Comparison of ENCODE assay signal across 15 mouse cellular contexts in the genomic region with DNA sequence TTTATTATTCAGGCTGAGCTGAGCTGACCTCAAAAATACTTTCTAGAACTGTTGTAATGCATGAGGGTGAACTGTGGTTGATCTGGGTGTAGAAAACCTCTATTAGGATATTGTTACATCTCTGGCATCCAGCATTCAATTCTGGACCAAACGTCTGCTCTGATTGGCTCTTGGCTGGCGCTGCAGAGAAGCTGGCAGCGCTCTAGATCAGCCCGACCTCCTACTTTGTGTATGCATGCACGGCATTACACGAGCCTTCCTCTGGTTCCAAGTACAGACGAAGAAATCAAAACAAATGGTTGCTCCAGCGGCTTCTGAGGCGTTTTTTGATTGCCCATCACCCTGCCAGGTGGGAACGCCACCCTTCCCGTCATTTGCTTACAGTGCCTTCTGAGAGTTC.
DNase-seq lines count a peak whose midpoint lies in the region; ATAC-seq and TF ChIP-seq lines count a peak whose summit lies in the region.
"Had no signal": no experiment of that assay in that cellular context is flagged by ENCODE, and none has a peak within 500 bp of the region (broad histone marks: within the 10 kb centered on the region; RNA-seq: fewer than 3 reads in every experiment).

No protein-coding gene starts in this region.

- no peaks in the 10 kb centered on the region for H3K36me3 ChIP-seq in embryonic facial prominence, embryonic 13.5 days
- no peaks in the 10 kb centered on the region for H3K36me3 ChIP-seq in embryonic facial prominence, embryonic 10.5 days (replicated peaks)
- H3K36me3 ChIP-seq: heart, embryonic 13.5 days; liver, embryonic 13.5 days; neural tube, embryonic 12.5 days had no signal

- H3K27me3 ChIP-seq in embryonic facial prominence, embryonic 13.5 days = no peaks in the 10 kb centered on the region
- H3K27me3 ChIP-seq in embryonic facial prominence, embryonic 10.5 days (replicated peaks; ENCODE audit: low read depth, poor library complexity, severe bottlenecking) = no peaks in the 10 kb centered on the region
- H3K27me3 ChIP-seq: heart, embryonic 13.5 days; liver, embryonic 13.5 days; neural tube, embryonic 12.5 days had no signal

- no peak overlapping the region for H3K9ac ChIP-seq in embryonic facial prominence, embryonic 13.5 days
- H3K9ac ChIP-seq: heart, embryonic 13.5 days; liver, embryonic 13.5 days; neural tube, embryonic 12.5 days had no signal

- H3K9me3 ChIP-seq in embryonic facial prominence, embryonic 13.5 days = no peaks in the 10 kb centered on the region
- H3K9me3 ChIP-seq in embryonic facial prominence, embryonic 10.5 days = no peaks in the 10 kb centered on the region
- H3K9me3 ChIP-seq: heart, embryonic 13.5 days; liver, embryonic 13.5 days; neural tube, embryonic 12.5 days had no signal

- no peak overlapping the region for H3K4me3 ChIP-seq in embryonic facial prominence, embryonic 13.5 days
- H3K4me3 ChIP-seq in embryonic facial prominence, embryonic 10.5 days = no peak overlapping the region
- H3K4me3 ChIP-seq in left cerebral cortex, adult 2 months = no peak overlapping the region
- H3K4me3 ChIP-seq: heart, embryonic 13.5 days; liver, embryonic 13.5 days; neural tube, embryonic 12.5 days had no signal

- WGBS in embryonic facial prominence, embryonic 13.5 days = 59% methylated on average over 11 of the region's 11 CpGs
- WGBS in embryonic facial prominence, embryonic 10.5 days = 85% methylated on average over 11 of the region's 11 CpGs

- H3K4me1 ChIP-seq in embryonic facial prominence, embryonic 13.5 days = no peaks in the 10 kb centered on the region; the same call in 1 of the 2 replicates
- H3K4me1 ChIP-seq in embryonic facial prominence, embryonic 10.5 days = peaks cover 9% of the 10 kb centered on the region
- H3K4me1 ChIP-seq: heart, embryonic 13.5 days; liver, embryonic 13.5 days had no signal

- no peak for DNase-seq in embryonic facial prominence, embryonic 10.5 days (ENCODE audit: low spot score)
- no peak for DNase-seq in left cerebral cortex, adult 2 months (ENCODE audit: extremely low spot score in 1 of 2, low spot score in 2 of 2)
- DNase-seq in left cerebral cortex, postnatal 36 days (ENCODE audit: low spot score in 2 of 2) = no peak
- peak; percentile 68 to 76 for DNase-seq in right cerebral cortex, postnatal 10 days (ENCODE audit: low spot score in 2 of 2)
- DNase-seq in right cerebral cortex, postnatal 25 days = no peak
- DNase-seq in kidney, postnatal 4 days = no peak
- DNase-seq in adrenal gland, adult 18-20 months (ENCODE audit: low spot score in 2 of 2) = no peak
- DNase-seq: B cell, adult 2 months; gastrocnemius, postnatal 25 days; liver, embryonic 13.5 days; thymus, adult 18-20 months had no signal

- intact Hi-C loops in left cerebral cortex, adult 2 months (cut with DNase I) = no loop called here
- intact Hi-C loops in left cerebral cortex, postnatal 36 days (cut with DNase I) = no loop called here

- 0 out of 2 replicates have a peak, but pooled peaks have one; percentile 20 for ATAC-seq in embryonic facial prominence, embryonic 13.5 days (ENCODE audit: insufficient number of reproducible peaks, insufficient read depth, low FRiP score, low TSS enrichment, low read depth)
- ATAC-seq: inflammation-experienced regulatory T-cells, adult 6 months had no signal

- H3K4me2 ChIP-seq in embryonic facial prominence, embryonic 13.5 days = peak overlapping the region; percentile 26; the same call in 1 of the 2 replicates
- H3K4me2 ChIP-seq: heart, embryonic 13.5 days; liver, embryonic 13.5 days; neural tube, embryonic 12.5 days had no signal

- H3K27ac ChIP-seq in embryonic facial prominence, embryonic 13.5 days = no peak overlapping the region
- H3K27ac ChIP-seq in embryonic facial prominence, embryonic 10.5 days (replicated peaks) = no peak overlapping the region
- peak overlapping the region; percentile 8; the same call in 1 of the 2 replicates for H3K27ac ChIP-seq in left cerebral cortex, adult 2 months
- H3K27ac ChIP-seq: heart, embryonic 13.5 days; liver, embryonic 13.5 days; neural tube, embryonic 12.5 days had no signal

- TF ChIP-seq CTCF in left cerebral cortex, adult 2 months (IDR thresholded peaks at IDR 0.05) = no peak

Comparison
In these comparisons a context has a peak if more than half of its experiments do, and no peak if none do; other contexts are left out.
1. DNase-seq: peak in right cerebral cortex, postnatal 10 days (2 of 2); none in embryonic facial prominence, embryonic 10.5 days (single experiment), left cerebral cortex, adult 2 months (0 of 2), left cerebral cortex, postnatal 36 days (0 of 2), right cerebral cortex, postnatal 25 days (single experiment), kidney, postnatal 4 days (0 of 2) and adrenal gland, adult 18-20 months (0 of 2).